Mouse (Mus musculus) MEL (cell line): ENCODE data around the gene Aaas. TPM values are rescaled to one million over a fixed set of nuclear protein-coding genes. Genes with fewer than 3 reads are reported as not detected.

Experiments
- DNase-seq: peaks from one replicate; pipeline ENCODE4 v3.0.0; 2011; ENCODE audit warnings: low read depth, low spot score
- H3K27ac ChIP-seq: 2 replicates; pipeline ENCODE4 v1.5.1; 2012; ENCODE audit warnings: low read depth, mild to moderate bottlenecking, control low read depth, low read length, moderate library complexity; ENCODE audit not compliant: control insufficient read depth
- H3K27me3 ChIP-seq, 2 experiments: fragments of 150-350 bp in 1 of 2; sonication (generic) in 1 of 2; 2 replicates each; pipeline ENCODE4 v1.6.1; 2012; ENCODE audit warnings: low read length in 2 of 2, mild to moderate bottlenecking in 2 of 2, improper control_type of control experiment in 1 of 2, moderate library complexity in 1 of 2; ENCODE audit not compliant: insufficient read depth in 2 of 2, control insufficient read depth in 1 of 2
- H3K36me3 ChIP-seq, 2 experiments: 2 replicates each; pipeline ENCODE4 v1.6.1; 2012 to 2014; ENCODE audit warnings: low read length in 2 of 2, improper control_type of control experiment in 1 of 2, inconsistent platforms in 1 of 2, mild to moderate bottlenecking in 1 of 2; ENCODE audit not compliant: insufficient read depth in 2 of 2, control insufficient read depth in 1 of 2
- H3K4me1 ChIP-seq, 2 experiments: fragments of 150-350 bp in 1 of 2; sonication (generic) in 1 of 2; 2 replicates each; pipeline ENCODE4 v1.6.1; 2012; ENCODE audit warnings: low read length in 2 of 2, improper control_type of control experiment in 1 of 2, mild to moderate bottlenecking in 1 of 2; ENCODE audit not compliant: insufficient read depth in 2 of 2, control insufficient read depth in 1 of 2
- H3K4me3 ChIP-seq, 2 experiments: fragments of 150-350 bp in 1 of 2; sonication (generic) in 1 of 2; 2 replicates each; pipeline ENCODE4 v1.5.1; 2012; ENCODE audit warnings: low read depth in 2 of 2, low read length in 2 of 2, mild to moderate bottlenecking in 2 of 2, moderate library complexity in 2 of 2, control low read depth in 1 of 2, improper control_type of control experiment in 1 of 2; ENCODE audit not compliant: control insufficient read depth in 1 of 2, insufficient read depth in 1 of 2
- H3K79me2 ChIP-seq: 2 replicates; pipeline ENCODE4 v1.6.1; 2012; ENCODE audit warnings: mild to moderate bottlenecking, low read length, moderate library complexity; ENCODE audit not compliant: control insufficient read depth, poor library complexity, insufficient read depth
- H3K9ac ChIP-seq: 2 replicates; pipeline ENCODE4 v1.6.1; 2012; ENCODE audit warnings: low read depth, mild to moderate bottlenecking, control low read depth, low read length, moderate library complexity; ENCODE audit not compliant: control insufficient read depth, poor library complexity, severe bottlenecking
- H3K9me3 ChIP-seq: fragments of 150-350 bp; sonication (generic); replicated peaks from 2 replicates; pipeline ENCODE4 v1.6.1; 2012; ENCODE audit warnings: mild to moderate bottlenecking, low read length, improper control_type of control experiment, moderate library complexity; ENCODE audit not compliant: insufficient read depth
- EP300 ChIP-seq, 2 experiments: IDR thresholded peaks; 2 replicates each; pipeline ENCODE4 v1.6.1; 2011; ENCODE audit warnings: improper control_type of control experiment in 2 of 2, low read length in 2 of 2, low read depth in 1 of 2, mild to moderate bottlenecking in 1 of 2
- GATA1 ChIP-seq: IDR thresholded peaks from 2 replicates; pipeline ENCODE4 v1.6.1; 2011; ENCODE audit warnings: low read depth, low read length, improper control_type of control experiment
- HCFC1 ChIP-seq: IDR thresholded peaks from 2 replicates; pipeline ENCODE4 v1.6.1; 2012; ENCODE audit warnings: low read depth, mild to moderate bottlenecking, inconsistent platforms, low read length, improper control_type of control experiment, moderate library complexity
- MAFK ChIP-seq: IDR thresholded peaks from 2 replicates; pipeline ENCODE4 v1.6.1; 2011; ENCODE audit warnings: low read depth, mild to moderate bottlenecking, low read length, improper control_type of control experiment, borderline replicate concordance
- MAX ChIP-seq: IDR thresholded peaks from 2 replicates; pipeline ENCODE4 v1.6.1; 2011; ENCODE audit warnings: low read length, improper control_type of control experiment
- MAZ ChIP-seq: IDR thresholded peaks from 2 replicates; pipeline ENCODE4 v1.6.1; 2012; ENCODE audit warnings: low read depth, mild to moderate bottlenecking, inconsistent platforms, low read length, improper control_type of control experiment
- NELFE ChIP-seq: IDR thresholded peaks from 2 replicates; pipeline ENCODE4 v1.6.1; 2011; ENCODE audit warnings: low read depth, low read length, improper control_type of control experiment
- POLR2A ChIP-seq, 2 experiments: IDR thresholded peaks; 2 replicates each; pipeline ENCODE4 v1.6.1; 2011 to 2012; ENCODE audit warnings: low read length in 2 of 2, mild to moderate bottlenecking in 2 of 2, control low read depth in 1 of 2, improper control_type of control experiment in 1 of 2, low read depth in 1 of 2, moderate library complexity in 1 of 2; ENCODE audit not compliant: control insufficient read depth in 1 of 2, insufficient read depth in 1 of 2, poor library complexity in 1 of 2
- POLR2AphosphoS2 ChIP-seq: IDR thresholded peaks from 2 replicates; pipeline ENCODE4 v1.6.1; 2011; ENCODE audit warnings: low read length, improper control_type of control experiment
- POLR2AphosphoS5 ChIP-seq: IDR thresholded peaks from 2 replicates; pipeline ENCODE4 v1.6.1; 2012; ENCODE audit warnings: low read depth, borderline replicate concordance, mild to moderate bottlenecking, inconsistent platforms, low read length, moderate library complexity, mixed read lengths
- RAD21 ChIP-seq: IDR thresholded peaks from 2 replicates; pipeline ENCODE4 v1.6.1; 2011; ENCODE audit warnings: mild to moderate bottlenecking, low read depth, low read length, improper control_type of control experiment
- RCOR1 ChIP-seq: IDR thresholded peaks from 2 replicates; pipeline ENCODE4 v1.6.1; 2012; ENCODE audit warnings: low read depth, mild to moderate bottlenecking, inconsistent platforms, low read length, improper control_type of control experiment
- SMC3 ChIP-seq: IDR thresholded peaks from 2 replicates; pipeline ENCODE4 v1.6.1; 2011; ENCODE audit warnings: low read depth, low read length, improper control_type of control experiment
- UBTF ChIP-seq: IDR thresholded peaks from 2 replicates; pipeline ENCODE4 v1.6.1; 2012; ENCODE audit warnings: low read depth, mild to moderate bottlenecking, inconsistent platforms, low read length, improper control_type of control experiment, moderate library complexity, borderline replicate concordance; ENCODE audit not compliant: insufficient read depth
- USF2 ChIP-seq, 2 experiments: IDR thresholded peaks; 2 replicates each; pipeline ENCODE4 v1.6.1; 2011 to 2012; ENCODE audit warnings: improper control_type of control experiment in 2 of 2, low read length in 2 of 2, borderline replicate concordance in 1 of 2, inconsistent platforms in 1 of 2, low read depth in 1 of 2, mild to moderate bottlenecking in 1 of 2; ENCODE audit not compliant: insufficient read depth in 1 of 2
- ZC3H11A ChIP-seq: IDR thresholded peaks from 2 replicates; pipeline ENCODE4 v1.6.1; 2012; ENCODE audit warnings: low read depth, mild to moderate bottlenecking, inconsistent platforms, low read length, improper control_type of control experiment
- ZMIZ1 ChIP-seq: IDR thresholded peaks from 2 replicates; pipeline ENCODE4 v1.6.1; 2012; ENCODE audit warnings: low read depth, mild to moderate bottlenecking, inconsistent platforms, low read length, improper control_type of control experiment, moderate library complexity
- ZNF384 ChIP-seq: IDR thresholded peaks from 2 replicates; pipeline ENCODE4 v1.6.1; 2012; ENCODE audit warnings: low read depth, mild to moderate bottlenecking, inconsistent platforms, low read length, improper control_type of control experiment
- polyA plus RNA-seq, 2 experiments: library from polyadenylated mRNA; stranded (reverse) in 1 of 2; unstranded in 1 of 2; fragments of >175 nt in 1 of 2; fragments of >200 nt in 1 of 2; gene quantifications; 2 replicates each; pipeline versions ENCODE4 v1.2.1 to v1.2.4; 2012; ENCODE audit warnings: low replicate concordance in 2 of 2, low read depth in 1 of 2; ENCODE audit not compliant: insufficient read length in 2 of 2, insufficient read depth in 1 of 2, missing spikeins in 1 of 2
- total RNA-seq: library from RNA; depleted of rRNA; stranded (reverse); fragments of 300-350 nt; gene quantifications from 2 replicates; pipeline ENCODE4 v1.2.3, GENCODE M21; 2012

The Aaas gene
- total and polyA plus RNA-seq, 3 experiments: 48.7 to 205 TPM; not detected in 1

GRCm38 (mm10) chr15:102362648-102363047 is 12.1 kb upstream of the Aaas start:
- Histone ChIP-seq H3K9ac (no peak overlapping the region), H3K36me3 (peaks cover 0 to 5% of the 10 kb centered on the region in 2 experiments; a peak in 2 of 4 replicates), H3K27me3 (peaks cover 4 to 6% of the 10 kb centered on the region in 2 experiments; a peak in 3 of 4 replicates), H3K9me3 (no peaks in the 10 kb centered on the region), H3K27ac (no peak overlapping the region), H3K4me3 (no peak overlapping the region), H3K4me1 (peaks cover 0 to 11% of the 10 kb centered on the region in 2 experiments; a peak in 2 of 4 replicates), H3K79me2 (no peaks in the 10 kb centered on the region)
- no peak for DNase-seq
- TF ChIP-seq USF2 (IDR thresholded peaks at IDR 0.05; ENCODE audit: borderline replicate concordance in 1 of 2, insufficient read depth in 1 of 2, low read depth in 1 of 2, low read length in 2 of 2) (no peak), ZC3H11A (no peak), ZMIZ1 (no peak), HCFC1 (no peak), UBTF (no peak), MAZ (no peak), POLR2AphosphoS5 (no peak), ZNF384 (no peak), RAD21 (no peak), SMC3 (no peak), POLR2AphosphoS2 (no peak), GATA1 (no peak), MAX (no peak), RCOR1 (no peak), POLR2A (IDR thresholded peaks at IDR 0.05; ENCODE audit: control insufficient read depth in 1 of 2, insufficient read depth in 1 of 2, low read depth in 1 of 2, low read length in 2 of 2, poor library complexity in 1 of 2) (no peak)

GRCm38 (mm10) chr15:102358834-102359233 is 8.3 kb upstream of the Aaas start:
- TF ChIP-seq EP300 (IDR thresholded peaks at IDR 0.05; ENCODE audit: low read depth in 1 of 2, low read length in 2 of 2) (no peak), POLR2AphosphoS5 (no peak), POLR2AphosphoS2 (no peak), MAFK (no peak), NELFE (no peak), ZC3H11A (no peak)
- TF ChIP-seq, all 39 proteins: peak for 0
- no peak overlapping the region for H3K9ac ChIP-seq
- DNase-seq: no peak
- peaks cover 10 to 13% of the 10 kb centered on the region in 2 experiments; a peak in 3 of 4 replicates for H3K27me3 ChIP-seq
- no peaks in the 10 kb centered on the region for H3K9me3 ChIP-seq
- H3K27ac ChIP-seq: no peak overlapping the region
- H3K4me3 ChIP-seq: no peak overlapping the region
- H3K36me3 ChIP-seq: no peaks in the 10 kb centered on the region
- H3K79me2 ChIP-seq: no peaks in the 10 kb centered on the region
- H3K4me1 ChIP-seq: no peaks in the 10 kb centered on the region
